Mouse (Mus musculus) stomach, embryonic 16.5 days (tissue): ENCODE measurements at regions not wholly inside any gene's neighbourhood (a gene's known extent, or its start where the extent isn't known, plus 50 kb on each side); places are given as distances from the start of the nearest gene placed in this dataset.

Experiments
- ATAC-seq: fragments of 200-750 bp; cut with Nextera tagmentation; 2 replicates; pipeline ENCODE4 v1.8.0; 2017; ENCODE audit warnings: moderate number of reproducible peaks, moderate TSS enrichment; ENCODE audit not compliant: insufficient read depth, low FRiP score
- H3K27ac ChIP-seq: fragments of 300-500 bp; sonication (generic); 2 replicates; pipeline ENCODE4 v1.5.1; 2014; ENCODE audit warnings: low read length
- H3K27me3 ChIP-seq: fragments of 300-500 bp; sonication (generic); 2 replicates; pipeline ENCODE4 v1.6.1; 2014; ENCODE audit warnings: low read length, control low read depth, mixed read lengths; ENCODE audit not compliant: control insufficient read depth, insufficient read depth
- H3K36me3 ChIP-seq: fragments of 300-500 bp; sonication (generic); 2 replicates; pipeline ENCODE4 v1.6.1; 2014; ENCODE audit warnings: low read length; ENCODE audit not compliant: control insufficient read depth, insufficient read depth
- H3K4me1 ChIP-seq: fragments of 300-500 bp; sonication (generic); 2 replicates; pipeline ENCODE4 v1.6.1; 2014; ENCODE audit warnings: low read length, control low read depth, mixed read lengths; ENCODE audit not compliant: control insufficient read depth, insufficient read depth
- H3K4me2 ChIP-seq: fragments of 300-500 bp; sonication (generic); 2 replicates; pipeline ENCODE4 v1.6.1; 2014; ENCODE audit warnings: low read depth, low read length, mixed read lengths
- H3K4me3 ChIP-seq: fragments of 300-500 bp; sonication (generic); replicated peaks from 2 replicates; pipeline ENCODE4 v1.5.1; 2014; ENCODE audit warnings: mild to moderate bottlenecking, low read length
- H3K9ac ChIP-seq: fragments of 300-500 bp; sonication (generic); 2 replicates; pipeline ENCODE4 v1.6.1; 2014; ENCODE audit warnings: low read length
- H3K9me3 ChIP-seq: fragments of 300-500 bp; sonication (generic); replicated peaks from 2 replicates; pipeline ENCODE4 v1.6.1; 2016; ENCODE audit warnings: low read length, control low read depth; ENCODE audit not compliant: control insufficient read depth
- WGBS: fragments of 180-500 bp; shearing (Covaris S2); extraction: QIAGEN DNeasy Blood & Tissue Kit; methylation state at CpG from one replicate; pipeline ENCODE4 v1.1.7; 2014; 5-methylcytosine and 5-hydroxymethylcytosine counted together

DNA sequence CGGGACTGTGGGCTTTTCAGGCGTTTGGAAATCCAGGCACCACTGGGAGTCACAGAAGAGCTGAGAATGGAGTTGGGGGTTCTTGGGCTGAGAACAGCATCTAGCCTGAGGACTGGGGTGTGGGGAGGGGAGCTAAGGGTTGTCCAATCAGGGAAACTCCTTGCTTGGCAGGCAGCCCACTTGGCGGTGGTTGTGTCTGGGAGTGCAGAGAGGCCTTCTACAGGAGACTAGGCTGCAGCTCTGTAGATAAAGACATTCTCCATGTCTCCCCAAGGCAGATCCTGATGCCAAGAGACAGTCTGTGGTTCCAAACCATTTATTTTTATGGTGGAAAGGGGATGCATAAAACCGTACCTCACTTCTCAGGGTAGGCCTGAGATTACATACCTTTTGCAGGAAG is 774.6 kb downstream of the Brinp1 start:
- 68% methylated on average over 4 of the region's 4 CpGs for WGBS
- Histone ChIP-seq H3K36me3 (no peaks in the 10 kb centered on the region), H3K9ac (no peak overlapping the region), H3K27me3 (no peaks in the 10 kb centered on the region), H3K4me2 (no peak overlapping the region), H3K4me1 (no peaks in the 10 kb centered on the region), H3K27ac (no peak overlapping the region), H3K4me3 (no peak overlapping the region), H3K9me3 (no peaks in the 10 kb centered on the region)
- ATAC-seq, result no peak; the same call in 1 of the 2 replicates

DNA sequence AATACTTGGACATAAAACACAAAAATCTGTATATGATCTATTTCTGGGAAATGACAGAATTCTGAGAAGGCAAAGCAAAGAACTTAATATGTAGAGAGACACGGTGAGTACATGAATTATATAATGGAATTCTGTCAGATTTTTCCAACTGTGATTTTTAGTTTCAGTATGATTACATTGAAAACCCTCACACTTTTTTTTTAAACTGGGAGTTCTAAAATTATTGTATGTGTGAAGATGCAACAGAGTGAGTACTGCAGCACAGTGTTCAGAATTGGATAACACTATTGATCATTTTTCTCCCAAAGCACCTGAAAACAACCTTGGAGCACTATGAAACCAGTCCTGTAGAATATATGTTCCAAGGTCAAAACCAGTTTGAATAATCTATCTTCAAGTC is 797.7 kb downstream of the Brinp1 start:
- 74% methylated on average over 1 of the region's 1 CpGs for WGBS
- Histone ChIP-seq H3K27ac (no peak overlapping the region), H3K4me2 (no peak overlapping the region), H3K4me1 (no peaks in the 10 kb centered on the region), H3K36me3 (no peaks in the 10 kb centered on the region), H3K4me3 (no peak overlapping the region), H3K27me3 (no peaks in the 10 kb centered on the region), H3K9me3 (no peaks in the 10 kb centered on the region), H3K9ac (no peak overlapping the region)
- no peak for ATAC-seq

DNA sequence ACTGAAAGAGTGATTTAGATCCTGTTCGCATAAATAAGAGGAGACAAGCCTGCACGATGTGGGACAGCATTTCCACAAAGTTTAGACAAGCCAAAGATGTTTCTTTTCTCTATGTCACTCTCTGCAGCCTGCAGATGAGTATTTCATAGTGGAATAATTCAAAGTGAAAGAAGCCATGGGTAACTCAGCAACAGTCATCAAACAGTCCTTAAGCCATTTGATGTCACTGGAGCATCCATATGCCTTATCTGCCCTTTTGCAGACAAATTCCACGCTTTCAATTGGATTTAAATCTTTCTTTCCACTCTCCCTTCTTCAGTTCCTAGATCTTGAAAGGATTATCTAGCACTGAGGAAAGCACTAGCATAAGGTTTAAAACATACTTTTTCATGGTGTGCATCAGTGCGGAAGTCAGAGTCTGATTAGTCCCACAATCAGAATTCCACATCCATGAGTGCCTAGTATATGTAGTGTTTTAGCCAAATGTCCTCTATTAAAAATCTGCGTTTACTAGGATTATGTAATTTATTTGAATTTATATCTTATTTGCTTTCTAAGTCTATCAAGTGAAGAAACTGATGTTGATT is 805.6 kb downstream of the Brinp1 start:
- no peak overlapping the region for H3K9ac ChIP-seq
- H3K4me1 ChIP-seq, result no peaks in the 10 kb centered on the region
- ATAC-seq, result no peak
- no peaks in the 10 kb centered on the region for H3K27me3 ChIP-seq
- H3K9me3 ChIP-seq, result no peaks in the 10 kb centered on the region
- no peak overlapping the region for H3K27ac ChIP-seq
- H3K4me3 ChIP-seq, result no peak overlapping the region
- H3K4me2 ChIP-seq, result no peak overlapping the region
- no peaks in the 10 kb centered on the region for H3K36me3 ChIP-seq
- 79% methylated on average over 5 of the region's 5 CpGs for WGBS

DNA sequence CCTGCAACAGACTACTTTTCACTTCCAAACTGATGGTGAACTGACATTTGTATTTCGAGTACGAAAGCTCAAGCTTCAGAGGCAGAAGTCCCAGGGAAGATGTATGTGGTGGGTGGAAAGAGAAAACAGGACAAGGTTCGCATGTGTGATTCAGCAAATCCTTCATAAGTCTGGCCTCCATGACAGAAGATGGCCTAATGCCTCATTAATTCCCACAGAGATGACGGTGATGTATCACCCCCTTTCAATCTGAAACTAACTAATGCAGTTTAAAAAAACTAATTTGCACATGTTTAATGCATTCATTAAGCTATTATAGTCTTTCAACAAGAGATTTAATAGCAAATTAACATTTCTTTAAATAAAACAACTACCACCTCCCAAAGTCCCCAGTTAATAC is 826.1 kb downstream of the Brinp1 start:
- H3K9ac ChIP-seq, result no peak overlapping the region
- no peak overlapping the region for H3K27ac ChIP-seq
- 70% methylated on average over 4 of the region's 4 CpGs for WGBS
- no peak overlapping the region for H3K4me2 ChIP-seq
- no peaks in the 10 kb centered on the region for H3K4me1 ChIP-seq
- no peak overlapping the region for H3K4me3 ChIP-seq
- ATAC-seq, result no peak
- no peaks in the 10 kb centered on the region for H3K9me3 ChIP-seq
- H3K27me3 ChIP-seq, result no peaks in the 10 kb centered on the region
- no peaks in the 10 kb centered on the region for H3K36me3 ChIP-seq

DNA sequence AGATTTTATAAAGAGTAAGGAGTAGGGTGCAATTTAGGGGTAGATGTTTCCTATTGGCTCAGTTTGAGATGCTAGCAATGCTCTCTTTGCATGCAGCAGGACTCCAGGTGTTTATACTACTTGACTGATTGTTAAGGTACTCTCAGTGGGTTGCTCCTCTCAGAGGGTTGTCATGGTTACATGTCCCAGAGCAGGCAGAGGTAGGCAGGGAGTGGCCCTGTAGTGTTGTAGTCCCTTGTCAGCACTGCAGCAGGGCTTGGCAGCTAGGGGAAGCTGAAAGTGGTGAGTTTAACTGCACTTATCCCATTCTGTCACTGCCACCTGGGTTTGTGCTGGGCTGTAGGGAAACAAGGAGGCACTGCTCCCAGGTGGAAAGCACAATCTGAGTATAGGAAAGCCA is 839.7 kb downstream of the Brinp1 start:
- no peak overlapping the region for H3K9ac ChIP-seq
- no peaks in the 10 kb centered on the region for H3K9me3 ChIP-seq
- ATAC-seq, result no peak
- no peak overlapping the region for H3K4me3 ChIP-seq
- no peaks in the 10 kb centered on the region for H3K4me1 ChIP-seq
- no peaks in the 10 kb centered on the region for H3K36me3 ChIP-seq
- no peak overlapping the region for H3K27ac ChIP-seq
- no peaks in the 10 kb centered on the region for H3K27me3 ChIP-seq
- H3K4me2 ChIP-seq, result no peak overlapping the region

DNA sequence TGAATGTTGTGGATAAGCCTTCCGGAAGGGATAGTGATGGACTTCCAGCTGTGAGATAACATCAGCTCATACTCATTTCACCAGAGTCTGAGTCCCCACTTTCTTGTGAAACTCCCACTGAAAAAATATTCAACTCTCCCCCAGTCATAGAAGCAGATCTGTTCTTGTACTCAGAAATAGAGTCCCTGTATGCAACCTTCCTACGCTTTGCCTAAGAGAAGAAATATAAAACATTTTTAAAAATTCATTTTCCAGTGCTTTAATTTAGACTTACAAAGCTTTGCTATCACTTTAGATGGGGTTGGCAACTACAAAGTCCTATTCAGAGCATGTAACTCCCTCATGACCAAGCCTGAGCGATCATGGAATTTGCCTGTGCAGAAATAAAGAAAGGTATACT is 868.9 kb downstream of the Brinp1 start:
- no peaks in the 10 kb centered on the region for H3K27me3 ChIP-seq
- H3K4me1 ChIP-seq, result no peaks in the 10 kb centered on the region
- ATAC-seq, result no peak
- H3K36me3 ChIP-seq, result no peaks in the 10 kb centered on the region
- WGBS, result 88% methylated on average over 3 of the region's 3 CpGs
- no peak overlapping the region for H3K27ac ChIP-seq
- no peak overlapping the region for H3K9ac ChIP-seq
- H3K9me3 ChIP-seq, result no peaks in the 10 kb centered on the region
- no peak overlapping the region for H3K4me2 ChIP-seq
- no peak overlapping the region for H3K4me3 ChIP-seq

DNA sequence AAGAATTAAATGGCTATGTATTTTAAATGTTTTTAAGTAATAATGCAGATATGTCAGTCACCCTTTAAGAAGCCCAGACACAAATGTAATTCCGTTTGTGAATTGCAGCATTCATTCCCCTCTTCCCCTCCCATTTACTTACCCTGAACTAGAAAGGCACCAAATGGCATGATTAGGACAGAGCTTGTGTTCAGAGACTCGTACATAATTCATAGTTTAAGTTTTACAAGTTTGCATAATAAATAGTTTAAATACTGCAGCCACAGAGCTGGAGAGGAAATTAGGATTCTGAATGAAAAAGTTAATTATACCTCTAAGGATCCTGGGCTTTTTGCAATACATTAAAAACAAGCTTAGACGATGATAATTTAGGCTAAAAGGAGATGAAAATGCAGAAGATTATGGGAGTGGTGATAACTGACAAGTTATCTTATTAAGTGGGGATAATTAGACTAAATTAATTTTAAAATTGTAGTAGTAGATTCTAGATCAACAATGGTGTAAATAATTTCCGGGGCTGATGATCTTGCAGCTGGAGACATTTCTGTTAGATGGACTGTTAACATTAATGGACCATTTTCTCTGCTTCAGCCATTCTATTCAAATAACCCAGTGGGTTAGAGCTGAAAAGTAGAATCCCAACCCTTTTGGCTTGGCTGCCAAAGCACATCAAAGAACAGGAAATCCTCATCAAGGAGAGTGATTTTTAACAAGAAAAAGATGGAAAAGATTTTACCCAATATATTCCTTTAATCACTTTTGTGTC is 897.2 kb downstream of the Brinp1 start:
- Histone ChIP-seq H3K9ac (no peak overlapping the region), H3K27ac (no peak overlapping the region), H3K9me3 (no peaks in the 10 kb centered on the region), H3K4me2 (no peak overlapping the region), H3K4me3 (no peak overlapping the region), H3K4me1 (no peaks in the 10 kb centered on the region), H3K36me3 (no peaks in the 10 kb centered on the region), H3K27me3 (no peaks in the 10 kb centered on the region)
- no peak for ATAC-seq
- WGBS, result 66% methylated on average over 4 of the region's 4 CpGs

DNA sequence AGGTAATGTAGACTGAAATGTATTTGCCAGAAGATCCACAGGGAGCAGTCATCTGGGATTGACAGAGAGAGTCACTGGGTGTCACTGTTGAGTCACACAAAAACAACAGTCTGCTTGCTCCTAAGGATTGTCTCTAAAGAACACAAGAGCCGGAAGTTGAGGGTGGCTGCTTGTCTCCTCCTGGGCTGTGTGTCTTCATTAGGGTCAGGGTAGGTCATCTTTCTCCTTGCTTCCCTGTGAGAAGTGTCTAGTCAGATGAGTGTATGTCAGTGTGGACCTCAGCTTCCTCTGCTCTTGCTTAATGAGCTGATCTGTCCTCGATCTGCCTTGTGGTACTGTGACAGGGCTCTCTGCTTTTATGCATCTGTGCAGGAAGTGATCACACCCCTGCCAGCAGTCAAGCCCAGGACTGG is 931.3 kb downstream of the Brinp1 start:
- no peaks in the 10 kb centered on the region for H3K27me3 ChIP-seq
- no peak overlapping the region for H3K4me2 ChIP-seq
- no peak overlapping the region for H3K4me3 ChIP-seq
- no peaks in the 10 kb centered on the region for H3K4me1 ChIP-seq
- WGBS, result 17% methylated on average over 2 of the region's 2 CpGs
- H3K9ac ChIP-seq, result no peak overlapping the region
- no peaks in the 10 kb centered on the region for H3K9me3 ChIP-seq
- no peak overlapping the region for H3K27ac ChIP-seq
- no peak; the same call in 1 of the 2 replicates for ATAC-seq
- H3K36me3 ChIP-seq, result no peaks in the 10 kb centered on the region

DNA sequence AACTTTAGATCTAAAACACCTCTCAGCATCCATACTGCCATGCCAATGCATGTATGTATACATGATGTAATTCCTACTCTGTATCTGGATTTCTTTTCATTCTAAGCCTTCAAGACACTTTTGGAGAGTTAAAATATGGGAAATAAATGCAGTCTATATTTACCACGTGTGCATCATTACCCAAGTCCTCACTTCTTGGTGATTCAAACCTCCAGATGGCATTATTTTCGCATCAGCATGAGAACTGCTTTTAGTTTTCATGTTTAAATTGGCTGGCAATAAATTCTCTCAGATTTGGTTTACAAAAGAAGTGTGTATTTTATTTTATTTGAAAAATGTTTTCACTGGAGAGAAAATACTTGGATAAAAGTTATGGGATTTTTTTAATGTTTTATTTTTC is 942.8 kb downstream of the Brinp1 start:
- Histone ChIP-seq H3K36me3 (no peaks in the 10 kb centered on the region), H3K9ac (no peak overlapping the region), H3K27me3 (no peaks in the 10 kb centered on the region), H3K4me2 (no peak overlapping the region), H3K4me1 (no peaks in the 10 kb centered on the region), H3K4me3 (no peak overlapping the region), H3K9me3 (no peaks in the 10 kb centered on the region), H3K27ac (no peak overlapping the region)
- WGBS, result 51% methylated on average over 2 of the region's 2 CpGs
- ATAC-seq, result no peak
